Mouse (Mus musculus) C2C12 (cell line): ENCODE data around the gene Ccm2.

ENCODE experiments used
- CEBPB ChIP-seq: IDR thresholded peaks from one replicate; pipeline ENCODE4 v1.6.1; 2011; ENCODE audit warnings: low read depth, mild to moderate bottlenecking, control low read depth, moderate library complexity
- CTCF ChIP-seq: IDR thresholded peaks from one replicate; pipeline ENCODE4 v1.5.1; 2011; ENCODE audit not compliant: control insufficient read depth, insufficient read depth, insufficient read length
- FOSL1 ChIP-seq: IDR thresholded peaks from one replicate; pipeline ENCODE4 v1.8.0; 2011; ENCODE audit warnings: mild to moderate bottlenecking, low read length; ENCODE audit not compliant: poor library complexity, insufficient read depth, severe bottlenecking
- MAX ChIP-seq: IDR thresholded peaks from one replicate; pipeline ENCODE4 v1.6.1; 2011; ENCODE audit warnings: mild to moderate bottlenecking, control low read depth
- MYOD1 ChIP-seq: IDR thresholded peaks from one replicate; pipeline ENCODE4 v1.6.1; 2011; ENCODE audit warnings: low read depth; ENCODE audit not compliant: control insufficient read depth, insufficient read length
- MYOG ChIP-seq: IDR thresholded peaks from one replicate; pipeline ENCODE4 v1.6.1; 2011; ENCODE audit not compliant: control insufficient read depth, insufficient read length; ENCODE audit errors: extremely low read depth
- USF1 ChIP-seq: IDR thresholded peaks from one replicate; pipeline ENCODE4 v1.6.1; 2011; ENCODE audit warnings: low read depth, mild to moderate bottlenecking, control low read depth, moderate library complexity

DNA sequence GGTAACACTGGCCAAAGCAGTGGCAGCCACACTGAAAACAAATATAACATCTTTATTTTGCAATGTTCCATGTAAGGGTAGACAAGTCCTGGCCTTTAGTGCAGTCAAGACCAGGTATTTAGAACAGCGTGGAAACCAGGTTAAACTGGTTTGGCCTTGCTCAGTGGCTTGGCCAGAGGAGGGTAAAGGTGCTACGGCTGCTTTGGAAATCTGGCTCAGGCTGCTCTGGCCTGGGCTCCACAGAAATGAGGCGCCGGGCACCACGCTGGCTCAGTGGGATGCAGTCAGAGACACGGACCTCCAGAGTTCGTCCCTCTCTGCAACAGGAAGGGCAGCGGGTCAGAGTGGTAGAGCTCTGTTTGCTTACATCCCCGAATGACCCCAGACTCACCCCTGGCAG lies 40.2 kb upstream of the Ccm2 start:
- TF ChIP-seq CTCF: no peak
- no peak for TF ChIP-seq USF1
- TF ChIP-seq MYOD1: no peak
- no peak for TF ChIP-seq MAX
- no peak for TF ChIP-seq FOSL1
- TF ChIP-seq MYOG: no peak
- no peak for TF ChIP-seq CEBPB
